Mouse (Mus musculus): ENCODE data around the gene Insl6. TPM values are rescaled to one million over a fixed set of nuclear protein-coding genes. Genes with fewer than 3 reads are reported as not detected.

Gene Insl6
- 26.4 TPM for polyA plus RNA-seq (2014; fragmentation: Illumina TruSeq; extraction: RNeasy Lipid Tissue Mini Kit (QIAGEN cat#74804); ENCODE audit: low read depth, low replicate concordance)

DNA sequence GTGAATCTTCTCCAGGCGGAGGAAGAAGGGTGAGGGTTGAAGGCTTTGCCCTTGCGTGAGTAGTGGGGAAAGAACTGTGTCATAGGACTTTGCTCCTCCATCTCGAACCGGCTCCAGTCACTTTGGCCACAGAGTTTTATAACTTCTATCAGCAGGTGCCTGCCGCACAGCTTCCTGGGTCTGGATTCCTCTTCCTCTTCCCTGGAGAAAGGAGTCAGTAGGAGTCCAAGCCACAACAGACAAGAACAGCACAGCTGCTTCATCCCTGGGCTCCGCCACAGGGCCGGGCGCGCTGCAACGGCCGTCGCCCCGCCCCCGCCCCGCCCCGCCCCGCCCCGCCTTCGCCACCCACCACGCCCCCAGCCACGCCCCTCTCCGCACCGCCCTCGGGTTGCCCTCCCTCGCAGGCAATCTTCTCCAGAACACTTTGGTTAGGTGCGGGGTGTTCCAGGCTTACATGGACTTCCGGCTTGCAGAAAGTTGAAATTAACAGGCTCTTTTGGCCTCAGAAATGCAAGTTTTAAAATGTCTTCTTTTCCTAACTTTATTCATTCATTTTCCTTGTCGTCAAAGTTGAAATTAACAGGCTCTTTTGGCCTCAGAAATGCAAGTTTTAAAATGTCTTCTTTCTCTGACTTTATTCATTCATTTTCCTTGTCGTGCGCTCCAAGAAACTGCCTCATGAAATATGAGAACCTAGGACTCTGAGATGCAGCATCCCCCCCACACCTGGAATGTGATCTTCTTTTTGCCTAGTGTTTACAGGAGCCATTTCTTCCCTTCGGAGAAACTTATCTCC is at the start of gene Insl6:
Insl6 (minus strand) TSS at position 304 of the 799 bp plus-strand sequence.

DNA sequence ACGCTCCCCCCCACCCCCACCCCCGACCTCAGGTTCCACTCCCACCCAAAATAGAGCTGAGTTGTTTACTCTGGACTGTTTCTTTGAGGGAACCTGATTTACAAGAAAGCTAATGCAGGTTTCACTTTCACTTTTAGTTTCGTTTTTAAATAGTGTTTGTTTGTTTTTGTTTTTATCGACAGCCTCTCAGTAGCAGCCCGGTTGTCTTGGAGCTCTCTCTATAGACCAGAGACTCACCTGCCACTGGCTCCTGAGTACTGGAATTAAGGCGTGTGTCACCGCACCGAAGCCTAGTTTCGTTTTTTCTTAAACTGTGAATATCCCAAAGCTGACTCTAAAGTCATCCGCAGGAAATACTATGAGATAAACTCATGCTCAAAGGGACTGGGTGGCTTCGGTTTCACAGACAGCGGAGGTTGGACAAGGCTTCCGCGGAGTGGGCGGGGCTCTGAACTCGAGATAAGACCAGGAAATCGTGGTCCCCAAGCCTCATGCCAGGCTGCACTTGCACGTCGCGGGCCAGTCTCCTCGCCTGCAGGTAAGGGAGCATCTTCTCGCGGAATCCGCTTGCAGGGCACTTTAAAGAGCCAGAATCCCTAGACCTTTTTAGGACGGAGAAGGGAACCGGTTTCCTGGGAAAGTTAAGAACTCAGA is 41.9 kb upstream of the Insl6 start, which contains the start of the genes Plgrkt and Cd274:
Plgrkt (minus strand) TSS at position 422 of the 654 bp plus-strand sequence.
Cd274 (plus strand) TSS at position 487 of the 654 bp plus-strand sequence.

DNA sequence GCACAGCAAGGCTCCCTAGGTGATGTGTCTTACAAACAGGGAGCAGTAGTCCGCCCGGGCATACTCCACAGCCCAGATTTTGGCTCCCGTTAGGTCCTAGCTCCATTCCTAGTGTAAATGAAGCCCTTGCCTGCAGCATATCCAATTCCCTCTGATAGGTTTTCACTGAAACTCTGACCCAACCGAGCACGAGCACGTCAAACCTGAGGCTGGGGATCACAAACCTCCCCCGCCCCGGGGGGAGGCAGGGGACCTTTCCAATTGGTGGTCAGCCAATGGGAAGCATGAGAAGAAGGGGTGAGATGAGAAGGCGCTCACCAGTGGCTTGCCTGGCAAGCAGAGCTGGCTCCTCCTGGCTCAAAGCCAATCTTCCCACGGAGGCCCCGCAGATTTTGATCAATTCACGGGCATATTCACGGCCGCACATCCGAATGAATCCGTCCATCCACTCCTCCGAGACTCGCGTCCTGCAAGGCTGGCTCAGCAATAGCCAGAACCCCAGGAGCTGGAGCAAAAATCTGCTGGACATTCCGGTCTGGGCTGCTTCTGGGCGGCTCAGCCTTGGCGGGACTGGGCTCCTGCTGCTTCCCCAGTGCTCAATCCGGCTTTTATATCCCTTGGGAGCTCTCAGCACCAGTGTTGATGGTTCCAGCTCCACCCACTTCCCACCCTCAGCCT is 9.1 kb upstream of the Insl6 start, which contains the start of gene Rln1:
Rln1 (minus strand) TSS at position 603 of the 678 bp plus-strand sequence.

Other genes with a start within 250 kb of the Insl6 start
- gene Rcl1, start 224.0 kb downstream of the Insl6 start, polyA plus RNA-seq (2014; fragmentation: Illumina TruSeq; extraction: RNeasy Lipid Tissue Mini Kit (QIAGEN cat#74804); ENCODE audit: low read depth, low replicate concordance), result 18.8 TPM
- 26.7 TPM for gene Jak2, start 73.5 kb downstream of the Insl6 start, polyA plus RNA-seq (2014; fragmentation: Illumina TruSeq; extraction: RNeasy Lipid Tissue Mini Kit (QIAGEN cat#74804); ENCODE audit: low read depth, low replicate concordance)
- gene Rln1, start 9.3 kb upstream of the Insl6 start, polyA plus RNA-seq (2014; fragmentation: Illumina TruSeq; extraction: RNeasy Lipid Tissue Mini Kit (QIAGEN cat#74804); ENCODE audit: low read depth, low replicate concordance), result not detected
- 82.8 TPM for gene Plgrkt, start 42.0 kb upstream of the Insl6 start, polyA plus RNA-seq (2014; fragmentation: Illumina TruSeq; extraction: RNeasy Lipid Tissue Mini Kit (QIAGEN cat#74804); ENCODE audit: low read depth, low replicate concordance)
- 6.6 TPM for gene Cd274, start 42.1 kb upstream of the Insl6 start, polyA plus RNA-seq (2014; fragmentation: Illumina TruSeq; extraction: RNeasy Lipid Tissue Mini Kit (QIAGEN cat#74804); ENCODE audit: low read depth, low replicate concordance)
- not detected for gene Pdcd1lg2, start 85.6 kb upstream of the Insl6 start, polyA plus RNA-seq (2014; fragmentation: Illumina TruSeq; extraction: RNeasy Lipid Tissue Mini Kit (QIAGEN cat#74804); ENCODE audit: low read depth, low replicate concordance)
- 14.6 TPM for gene Ric1, start 196.9 kb upstream of the Insl6 start, polyA plus RNA-seq (2014; fragmentation: Illumina TruSeq; extraction: RNeasy Lipid Tissue Mini Kit (QIAGEN cat#74804); ENCODE audit: low read depth, low replicate concordance)